Mouse (Mus musculus) CH12.LX (cell line): ENCODE results near the gene Upk3a. TPM values are rescaled to one million over a fixed set of nuclear protein-coding genes. Genes with fewer than 3 reads are reported as not detected.
"Not testable (repeated sequence)": the region's sequence is repeated elsewhere in the genome, so short reads cannot be mapped to it uniquely, and the experiment has no call there.

ENCODE experiments used
- DNase-seq: peaks from one replicate; pipeline ENCODE4 v3.0.0-alpha.2; 2013; ENCODE audit errors: extremely low read depth
- H3K27ac ChIP-seq: 2 replicates; pipeline ENCODE4 v1.5.1; 2012; ENCODE audit warnings: low read depth, mild to moderate bottlenecking, control low read depth, moderate library complexity; ENCODE audit not compliant: insufficient read depth
- H3K27me3 ChIP-seq: replicated peaks from 2 replicates; pipeline ENCODE3; 2012; ENCODE audit warnings: inconsistent platforms
- H3K36me3 ChIP-seq, 2 experiments: replicated peaks in 1 of 2; 2 replicates each; pipeline versions ENCODE3 to v1.6.1; 2012; ENCODE audit warnings: inconsistent platforms in 1 of 2, low read length in 1 of 2, mild to moderate bottlenecking in 1 of 2, mixed read lengths in 1 of 2, moderate library complexity in 1 of 2; ENCODE audit not compliant: control insufficient read depth in 1 of 2, insufficient read depth in 1 of 2
- H3K4me1 ChIP-seq, 2 experiments: 2 replicates each; pipeline ENCODE4 v1.6.1; 2012; ENCODE audit warnings: inconsistent platforms in 1 of 2, moderate library complexity in 1 of 2; ENCODE audit not compliant: insufficient read depth in 2 of 2, control insufficient read depth in 1 of 2
- H3K4me2 ChIP-seq: 2 replicates; pipeline ENCODE4 v1.6.1; 2012; ENCODE audit warnings: low read depth, mild to moderate bottlenecking, control low read depth; ENCODE audit not compliant: poor library complexity, insufficient read depth, severe bottlenecking
- H3K4me3 ChIP-seq, 3 experiments: fragments of 150-350 bp in 1 of 3; sonication (generic) in 1 of 3; replicated peaks in 1 of 3; 2 replicates each; pipeline versions ENCODE3 to v1.5.1; 2011 to 2012; ENCODE audit warnings: low read depth in 2 of 3, low read length in 2 of 3, mild to moderate bottlenecking in 2 of 3, moderate library complexity in 2 of 3, control low read depth in 1 of 3, improper control_type of control experiment in 1 of 3, inconsistent platforms in 1 of 3, mixed read lengths in 1 of 3; ENCODE audit not compliant: poor library complexity in 1 of 3
- H3K79me2 ChIP-seq: replicated peaks from 2 replicates; pipeline ENCODE4 v1.6.1; 2012; ENCODE audit warnings: mild to moderate bottlenecking, moderate library complexity; ENCODE audit not compliant: control insufficient read depth, poor library complexity, insufficient read depth, severe bottlenecking; ENCODE audit errors: extremely low read depth
- H3K9ac ChIP-seq: 2 replicates; pipeline ENCODE4 v1.6.1; 2012; ENCODE audit warnings: low read depth, mild to moderate bottlenecking, control low read depth, moderate library complexity; ENCODE audit not compliant: insufficient read depth
- H3K9me3 ChIP-seq: replicated peaks from 2 replicates; pipeline ENCODE3; 2012; ENCODE audit warnings: low read length, inconsistent platforms, mixed read lengths
- CTCF ChIP-seq, 2 experiments: IDR thresholded peaks in 1 of 2; conservative IDR thresholded peaks in 1 of 2; 2 replicates each; pipeline ENCODE4 v1.5.1; 2011 to 2012; ENCODE audit warnings: low read depth in 2 of 2, low read length in 2 of 2, improper control_type of control experiment in 1 of 2, inconsistent platforms in 1 of 2, mild to moderate bottlenecking in 1 of 2, moderate library complexity in 1 of 2
- E2F4 ChIP-seq: IDR thresholded peaks from 2 replicates; pipeline ENCODE4 v1.6.1; 2011; ENCODE audit warnings: low read depth, low read length, improper control_type of control experiment; ENCODE audit not compliant: insufficient replicate concordance
- ELF1 ChIP-seq: IDR thresholded peaks from 2 replicates; pipeline ENCODE4 v1.6.1; 2014; ENCODE audit warnings: low read depth, mild to moderate bottlenecking, inconsistent platforms, low read length, improper control_type of control experiment
- IRF4 ChIP-seq: IDR thresholded peaks from 2 replicates; pipeline ENCODE4 v1.6.1; 2014; ENCODE audit warnings: low read depth, mild to moderate bottlenecking, inconsistent platforms, low read length, improper control_type of control experiment
- JUN ChIP-seq: IDR thresholded peaks from 2 replicates; pipeline ENCODE4 v1.6.1; 2011; ENCODE audit warnings: low read depth, mild to moderate bottlenecking, low read length, improper control_type of control experiment, moderate library complexity; ENCODE audit not compliant: insufficient read depth
- JUND ChIP-seq: conservative IDR thresholded peaks from 2 replicates; pipeline ENCODE4 v1.6.1; 2011; ENCODE audit warnings: low read depth, low read length, improper control_type of control experiment
- MAZ ChIP-seq: IDR thresholded peaks from 2 replicates; pipeline ENCODE4 v1.6.1; 2012; ENCODE audit warnings: low read depth, mild to moderate bottlenecking, inconsistent platforms, low read length, improper control_type of control experiment, moderate library complexity
- MXI1 ChIP-seq: IDR thresholded peaks from 2 replicates; pipeline ENCODE4 v1.6.1; 2011; ENCODE audit warnings: mild to moderate bottlenecking, low read depth, low read length, improper control_type of control experiment
- MYC ChIP-seq: IDR thresholded peaks from 2 replicates; pipeline ENCODE4 v1.6.1; 2011; ENCODE audit warnings: low read depth, mild to moderate bottlenecking, improper control_type of control experiment, low read length
- PAX5 ChIP-seq: IDR thresholded peaks from 2 replicates; pipeline ENCODE4 v1.6.1; 2012; ENCODE audit warnings: low read length, inconsistent platforms, mixed read lengths
- RAD21 ChIP-seq: IDR thresholded peaks from 2 replicates; pipeline ENCODE4 v1.6.1; 2011; ENCODE audit warnings: low read depth, mild to moderate bottlenecking, low read length, improper control_type of control experiment, moderate library complexity
- SIN3A ChIP-seq: IDR thresholded peaks from 2 replicates; pipeline ENCODE4 v1.6.1; 2012; ENCODE audit warnings: low read length, improper control_type of control experiment, inconsistent platforms
- TCF12 ChIP-seq: IDR thresholded peaks from 2 replicates; pipeline ENCODE4 v1.6.1; 2014; ENCODE audit warnings: low read depth, mild to moderate bottlenecking, inconsistent platforms, low read length, improper control_type of control experiment
- USF2 ChIP-seq: conservative IDR thresholded peaks from 2 replicates; pipeline ENCODE4 v1.6.1; 2011; ENCODE audit warnings: low read depth, low read length, improper control_type of control experiment
- ZKSCAN1 ChIP-seq: IDR thresholded peaks from 2 replicates; pipeline ENCODE4 v1.6.1; 2012; ENCODE audit warnings: low read depth, inconsistent platforms, low read length, improper control_type of control experiment, borderline replicate concordance
- ZMIZ1 ChIP-seq: IDR thresholded peaks from 2 replicates; pipeline ENCODE4 v1.6.1; 2012; ENCODE audit warnings: low read depth, mild to moderate bottlenecking, inconsistent platforms, low read length, improper control_type of control experiment
- ZNF384 ChIP-seq: IDR thresholded peaks from 2 replicates; pipeline ENCODE4 v1.6.1; 2012; ENCODE audit warnings: low read depth, low read length, improper control_type of control experiment, inconsistent platforms
- dilution Hi-C: fragments of 300-500 bp; cut with MboI; formaldehyde crosslinking; loops from 2 replicates; pipeline ENCODE4 v1.14.3; 2020; ENCODE audit warnings: low sequenced_read_pairs; ENCODE audit not compliant: extremely low pct_unique_long_range_greater_than_20kb, extremely low pct_ligation_motif_present
- in situ Hi-C: fragments of 300-500 bp; cut with MboI; formaldehyde crosslinking; loops from 3 replicates; pipeline ENCODE4 v1.14.3; 2019; ENCODE audit warnings: low sequenced_read_pairs, low pct_ligation_motif_present, low pct_unique_long_range_greater_than_20kb, mixed read lengths
- polyA plus RNA-seq: library from polyadenylated mRNA; unstranded; fragments of >175 nt; gene quantifications from 2 replicates; pipeline ENCODE4 v1.2.1, GENCODE M21; 2012; ENCODE audit warnings: low read depth; ENCODE audit not compliant: insufficient read length
- total RNA-seq, 2 experiments: library from RNA; depleted of rRNA; stranded (reverse); fragments of 300-350 nt in 1 of 2; fragments of >200 nt in 1 of 2; gene quantifications; 2 replicates each; pipeline ENCODE4 v1.2.3; 2012 to 2014

The Upk3a gene
- total and polyA plus RNA-seq, 3 experiments: not detected

- dilution Hi-C loops: no loop called here
Measured at GRCm38 (mm10) chr15:85026197-85026596, 9.3 kb downstream of the Upk3a start.

GRCm38 (mm10) chr15:85027740-85028139 lies 10.8 kb downstream of the Upk3a start:
- Histone ChIP-seq H3K4me1 (peaks cover 0 to 3% of the 10 kb centered on the region in 2 experiments; a peak in 1 of 4 replicates), H3K27ac (no peak overlapping the region), H3K79me2 (no peaks in the 10 kb centered on the region), H3K4me2 (no peak overlapping the region), H3K4me3 (no peak overlapping the region), H3K9me3 (no peaks in the 10 kb centered on the region), H3K36me3 (no peaks in the 10 kb centered on the region), H3K9ac (no peak overlapping the region), H3K27me3 (peaks cover 13% of the 10 kb centered on the region)
- TF ChIP-seq IRF4 (no peak), JUND (no peak), ZKSCAN1 (no peak), MAZ (no peak), USF2 (no peak)
- no peak for DNase-seq
- dilution Hi-C loops (no loop called here), in situ Hi-C loops (no loop called here)

More at GRCm38 (mm10) chr15:85026197-85026596, 9.3 kb downstream of the Upk3a start:
- Histone ChIP-seq H3K27ac (no peak overlapping the region), H3K36me3 (no peaks in the 10 kb centered on the region), H3K4me1 (no peaks in the 10 kb centered on the region), H3K27me3 (peaks cover 28% of the 10 kb centered on the region), H3K4me3 (no peak overlapping the region), H3K79me2 (no peaks in the 10 kb centered on the region), H3K4me2 (no peak overlapping the region), H3K9ac (no peak overlapping the region), H3K9me3 (no peaks in the 10 kb centered on the region)
- TF ChIP-seq ZNF384 (no peak), TCF12 (no peak), JUN (no peak), MYC (no peak), PAX5 (no peak), MXI1 (no peak), ELF1 (no peak), ZMIZ1 (no peak), IRF4 (no peak), RAD21 (no peak), CTCF (conservative IDR thresholded peaks at IDR 0.05 in 1 of 2, IDR thresholded peaks at IDR 0.05 in 1 of 2; ENCODE audit: low read depth in 2 of 2, low read length in 2 of 2) (no peak), E2F4 (no peak), SIN3A (no peak)
- in situ Hi-C loops: no loop called here
- DNase-seq: no peak

GRCm38 (mm10) chr15:85028648-85029047 lies 11.7 kb downstream of the Upk3a start, which contains the start of gene Fam118a:
Gene Fam118a, plus strand, starts transcription at chr15:85028948.
- H3K4me1 ChIP-seq, H3K27ac ChIP-seq, H3K36me3 ChIP-seq, in situ Hi-C loops, H3K9ac ChIP-seq, H3K9me3 ChIP-seq, H3K4me3 ChIP-seq, H3K4me2 ChIP-seq, DNase-seq, H3K79me2 ChIP-seq, dilution Hi-C loops: not testable (repeated sequence)
- peaks cover 11% of the 10 kb centered on the region for H3K27me3 ChIP-seq

GRCm38 (mm10) chr15:85030643-85031042 lies 13.7 kb downstream of the Upk3a start:
- H3K9ac ChIP-seq, H3K4me3 ChIP-seq, in situ Hi-C loops, dilution Hi-C loops, DNase-seq, H3K4me2 ChIP-seq, H3K27ac ChIP-seq, H3K79me2 ChIP-seq, H3K27me3 ChIP-seq, H3K9me3 ChIP-seq, H3K36me3 ChIP-seq: not testable (repeated sequence)
- H3K4me1 ChIP-seq: peaks cover 4 to 11% of the 10 kb centered on the region in 2 experiments; a peak in 3 of 4 replicates
